Mouse (Mus musculus) embryonic facial prominence, embryonic 13.5 days (tissue): ENCODE measurements around the gene Acot4. TPM values are rescaled to one million over a fixed set of nuclear protein-coding genes. Genes with fewer than 3 reads are reported as not detected.
"Not testable (repeated sequence)": the region's sequence is repeated elsewhere in the genome, so short reads cannot be mapped to it uniquely, and the experiment has no call there.

Experiments used
- ATAC-seq: fragments of 200-750 bp; cut with Nextera tagmentation; 2 replicates; pipeline ENCODE4 v1.8.0; 2017; ENCODE audit warnings: low read depth; ENCODE audit not compliant: insufficient number of reproducible peaks, insufficient read depth, low FRiP score, low TSS enrichment
- H3K27ac ChIP-seq: fragments of 300-500 bp; sonication (generic); 2 replicates; pipeline ENCODE4 v1.5.1; 2015; ENCODE audit warnings: moderate library complexity, mild to moderate bottlenecking, inconsistent platforms
- H3K27me3 ChIP-seq: fragments of 300-500 bp; sonication (generic); 2 replicates; pipeline ENCODE4 v1.6.1; 2015; ENCODE audit warnings: mild to moderate bottlenecking, inconsistent platforms
- H3K36me3 ChIP-seq: fragments of 300-500 bp; sonication (generic); 2 replicates; pipeline ENCODE4 v1.6.1; 2015; ENCODE audit warnings: mild to moderate bottlenecking, inconsistent platforms
- H3K4me1 ChIP-seq: fragments of 300-500 bp; sonication (generic); 2 replicates; pipeline ENCODE4 v1.6.1; 2015; ENCODE audit warnings: inconsistent platforms
- H3K4me2 ChIP-seq: fragments of 300-500 bp; sonication (generic); 2 replicates; pipeline ENCODE4 v1.6.1; 2015; ENCODE audit warnings: moderate library complexity, mild to moderate bottlenecking, inconsistent platforms
- H3K4me3 ChIP-seq: fragments of 300-500 bp; sonication (generic); 2 replicates; pipeline ENCODE4 v1.5.1; 2015; ENCODE audit warnings: mild to moderate bottlenecking, inconsistent platforms
- H3K9ac ChIP-seq: fragments of 300-500 bp; sonication (generic); 2 replicates; pipeline ENCODE4 v1.6.1; 2015; ENCODE audit warnings: mild to moderate bottlenecking, inconsistent platforms
- H3K9me3 ChIP-seq: fragments of 300-500 bp; sonication (generic); 2 replicates; pipeline ENCODE4 v1.6.1; 2016; ENCODE audit warnings: inconsistent platforms
- WGBS: fragments of 180-500 bp; shearing (Covaris S2); methylation state at CpG from one replicate; pipeline ENCODE4 v1.1.7; 2015; ENCODE audit warnings: mixed read lengths; 5-methylcytosine and 5-hydroxymethylcytosine counted together
- polyA plus RNA-seq: library from polyadenylated mRNA; unstranded; fragments of >200 nt; fragmentation: Nextera tagmentation; extraction: Ambion mirVana; gene quantifications from 2 replicates; pipeline ENCODE4 v1.2.1, GENCODE M21; 2015

The Acot4 gene
- polyA plus RNA-seq, 1 experiment from 2014 or later = 0.22 TPM

DNA sequence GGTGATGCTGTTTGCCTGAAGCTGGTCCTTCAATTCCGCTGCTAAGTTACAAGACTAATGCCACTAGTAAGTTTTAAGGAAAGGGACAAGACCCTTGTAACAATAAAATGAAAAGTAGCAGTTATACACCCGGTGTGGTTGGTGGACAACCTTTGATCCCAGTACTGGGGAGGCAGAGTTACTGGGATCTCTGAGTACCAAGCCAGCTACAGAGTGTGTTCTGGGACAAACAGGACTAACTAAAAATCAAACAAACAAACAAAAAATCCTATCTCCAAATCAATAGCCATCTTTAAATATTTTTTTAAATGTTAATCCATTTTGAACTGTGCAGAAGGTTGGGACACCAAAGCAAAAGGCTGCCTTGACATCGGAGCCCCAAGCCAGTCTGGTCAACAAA, 28.0 kb upstream of the Acot4 start:
- H3K36me3 ChIP-seq = peaks cover under 1% of the 10 kb centered on the region; the same call in 1 of the 2 replicates
- WGBS = 85% methylated on average over 3 of the region's 3 CpGs
- H3K9ac ChIP-seq = peak overlapping the region; percentile 72; the same call in 1 of the 2 replicates
- peaks cover 23% of the 10 kb centered on the region for H3K4me1 ChIP-seq
- H3K9me3 ChIP-seq = no peaks in the 10 kb centered on the region
- H3K27me3 ChIP-seq = no peaks in the 10 kb centered on the region
- no peak overlapping the region for H3K27ac ChIP-seq
- H3K4me3 ChIP-seq = peak overlapping the region; percentile 51
- no peak for ATAC-seq
- H3K4me2 ChIP-seq = peak overlapping the region; percentile 60

DNA sequence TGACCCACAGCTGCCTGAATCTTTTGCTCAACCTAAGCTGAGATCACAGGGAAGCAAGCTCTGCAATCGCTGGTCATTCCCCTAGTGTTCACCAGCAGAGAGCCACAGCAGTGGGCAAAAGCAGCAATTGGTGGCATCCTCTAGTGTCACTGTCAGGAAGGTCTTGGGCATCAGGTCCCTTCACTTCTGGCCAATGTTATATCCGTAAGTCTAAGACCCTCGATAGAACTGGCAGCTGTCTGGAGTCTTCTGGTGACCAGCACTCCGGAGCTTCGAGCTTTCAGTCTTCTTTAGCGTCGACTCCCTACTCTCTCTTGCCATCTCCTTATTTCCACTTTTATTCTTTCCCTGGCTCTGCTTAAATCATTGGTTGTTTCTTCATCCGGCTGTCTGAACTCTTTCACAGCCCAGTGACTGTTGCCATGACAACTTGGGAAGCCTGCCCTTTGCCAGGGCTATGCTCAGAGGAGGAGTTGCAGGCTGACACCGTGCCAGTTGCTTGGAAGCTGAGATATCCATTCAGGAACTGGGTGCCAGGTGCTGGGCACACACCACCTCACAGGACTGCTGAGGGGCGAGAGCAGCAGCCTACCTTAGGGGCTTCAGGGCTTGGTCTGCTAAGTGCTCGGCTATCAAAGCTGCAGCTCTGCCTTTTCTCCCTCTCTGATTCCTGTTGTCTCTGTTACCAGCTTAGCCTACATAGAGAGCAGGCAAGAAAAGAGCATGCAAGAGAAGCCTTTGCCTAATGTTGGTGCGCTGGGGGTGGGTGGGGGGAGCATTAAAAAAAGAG, 26.7 kb upstream of the Acot4 start:
- no peak overlapping the region for H3K4me3 ChIP-seq
- peak overlapping the region; percentile 60 for H3K4me2 ChIP-seq
- H3K9ac ChIP-seq = 0 out of 2 replicates have a peak overlapping the region, but pooled peaks have one; percentile 22
- peaks cover 23% of the 10 kb centered on the region for H3K4me1 ChIP-seq
- WGBS = 54% methylated on average over 12 of the region's 12 CpGs
- ATAC-seq = 0 out of 2 replicates have a peak, but pooled peaks have one; percentile 48
- H3K9me3 ChIP-seq = no peaks in the 10 kb centered on the region
- no peaks in the 10 kb centered on the region for H3K27me3 ChIP-seq
- no peak overlapping the region for H3K27ac ChIP-seq
- peaks cover 8% of the 10 kb centered on the region for H3K36me3 ChIP-seq

DNA sequence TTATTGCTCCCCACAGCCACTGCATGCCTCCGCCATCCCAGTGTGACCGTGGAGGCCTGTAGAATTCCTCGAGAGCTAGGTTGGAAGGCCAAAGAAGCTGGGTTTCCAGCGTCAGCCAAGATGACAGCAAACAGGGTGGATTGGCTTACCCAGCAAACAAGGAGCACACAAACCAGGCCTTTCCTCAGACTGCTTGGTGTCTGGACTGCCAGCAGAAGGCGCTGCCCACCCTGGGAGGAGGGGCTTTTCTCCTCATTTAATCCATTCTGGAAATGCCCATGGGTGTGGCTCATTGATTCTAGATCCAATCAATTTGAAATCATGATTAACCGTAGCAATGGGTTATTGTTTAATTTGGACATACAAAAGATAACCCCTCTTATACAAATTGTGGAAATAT, 25.0 kb upstream of the Acot4 start:
- H3K4me3 ChIP-seq = no peak overlapping the region
- H3K4me2 ChIP-seq = no peak overlapping the region
- no peak overlapping the region for H3K9ac ChIP-seq
- H3K27me3 ChIP-seq = no peaks in the 10 kb centered on the region
- WGBS = 80% methylated on average over 6 of the region's 6 CpGs
- H3K27ac ChIP-seq = no peak overlapping the region
- no peak for ATAC-seq
- H3K36me3 ChIP-seq = peaks cover 12% of the 10 kb centered on the region
- no peaks in the 10 kb centered on the region for H3K9me3 ChIP-seq
- peaks cover 23% of the 10 kb centered on the region for H3K4me1 ChIP-seq

DNA sequence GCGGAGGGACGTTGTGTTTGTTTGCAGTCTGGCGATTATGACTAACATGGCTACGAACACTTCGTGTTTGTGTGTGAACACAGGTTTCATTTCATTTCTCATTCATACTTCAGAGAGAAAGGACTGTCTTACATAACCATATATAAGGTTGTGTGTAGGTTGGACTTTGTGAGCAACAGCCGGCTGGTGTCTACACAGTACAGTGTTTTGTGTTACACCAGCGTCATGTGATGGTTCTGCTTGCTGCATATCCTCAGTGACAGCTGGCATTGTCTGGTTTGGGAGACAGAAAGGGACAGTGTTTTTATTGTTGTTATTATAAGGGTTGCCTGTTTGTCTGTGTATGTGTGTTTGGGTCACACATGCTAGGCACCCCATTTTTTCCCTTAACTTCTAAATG, 24.5 kb upstream of the Acot4 start:
- peaks cover 16% of the 10 kb centered on the region for H3K36me3 ChIP-seq
- ATAC-seq = no peak
- H3K4me1 ChIP-seq = peaks cover 18% of the 10 kb centered on the region
- no peak overlapping the region for H3K4me3 ChIP-seq
- no peaks in the 10 kb centered on the region for H3K9me3 ChIP-seq
- H3K27me3 ChIP-seq = no peaks in the 10 kb centered on the region
- WGBS = 93% methylated on average over 7 of the region's 7 CpGs
- no peak overlapping the region for H3K27ac ChIP-seq
- no peak overlapping the region for H3K9ac ChIP-seq
- no peak overlapping the region for H3K4me2 ChIP-seq

DNA sequence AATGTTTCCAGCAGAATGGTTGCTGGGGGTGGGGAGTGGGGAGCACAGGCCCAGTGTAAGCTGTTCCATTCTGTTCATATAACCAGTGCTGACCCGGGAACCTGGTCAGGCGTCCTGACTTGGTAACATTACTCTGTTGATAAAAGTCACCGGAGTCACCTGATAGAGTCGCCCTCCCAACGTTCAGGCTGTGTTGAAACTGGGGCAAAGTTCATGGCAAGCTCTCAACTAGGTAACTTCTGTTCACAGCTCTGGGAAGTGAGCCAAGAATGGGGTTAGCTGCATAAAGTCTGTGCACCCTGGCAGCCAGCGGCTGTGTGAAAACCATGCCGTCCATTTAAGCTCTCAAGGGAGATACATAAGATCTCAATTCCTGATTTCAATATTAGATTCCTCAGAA, 17.7 kb upstream of the Acot4 start:
- ATAC-seq, H3K27ac ChIP-seq, H3K4me1 ChIP-seq, H3K9me3 ChIP-seq, H3K4me2 ChIP-seq, H3K4me3 ChIP-seq, H3K27me3 ChIP-seq, H3K9ac ChIP-seq: not testable (repeated sequence)
- WGBS = 52% methylated on average over 7 of the region's 7 CpGs
- H3K36me3 ChIP-seq = peaks cover 12% of the 10 kb centered on the region; the same call in 1 of the 2 replicates

DNA sequence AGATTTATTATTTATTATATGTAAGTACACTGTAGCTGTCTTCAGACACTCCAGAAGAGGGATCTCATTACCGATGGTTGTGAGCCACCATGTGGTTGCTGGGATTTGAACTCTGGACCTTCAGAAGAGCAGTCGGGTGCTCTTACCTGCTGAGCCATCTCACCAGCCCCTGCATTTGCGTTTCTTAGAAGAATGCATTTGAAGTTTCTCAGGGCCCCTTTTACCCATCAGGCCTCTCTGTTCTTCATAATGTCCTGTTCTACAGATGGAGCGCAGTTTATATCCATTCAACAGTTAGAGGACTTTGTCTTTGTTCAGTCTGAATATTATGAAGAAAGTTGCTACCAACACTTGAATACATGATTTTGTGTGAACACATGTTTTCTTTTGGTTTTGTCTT, 15.9 kb upstream of the Acot4 start:
- not testable (repeated sequence) for H3K4me1 ChIP-seq, H3K36me3 ChIP-seq, H3K4me3 ChIP-seq, H3K9ac ChIP-seq, H3K4me2 ChIP-seq, ATAC-seq, H3K27ac ChIP-seq, H3K27me3 ChIP-seq, H3K9me3 ChIP-seq
- 94% methylated on average over 4 of the region's 4 CpGs for WGBS

DNA sequence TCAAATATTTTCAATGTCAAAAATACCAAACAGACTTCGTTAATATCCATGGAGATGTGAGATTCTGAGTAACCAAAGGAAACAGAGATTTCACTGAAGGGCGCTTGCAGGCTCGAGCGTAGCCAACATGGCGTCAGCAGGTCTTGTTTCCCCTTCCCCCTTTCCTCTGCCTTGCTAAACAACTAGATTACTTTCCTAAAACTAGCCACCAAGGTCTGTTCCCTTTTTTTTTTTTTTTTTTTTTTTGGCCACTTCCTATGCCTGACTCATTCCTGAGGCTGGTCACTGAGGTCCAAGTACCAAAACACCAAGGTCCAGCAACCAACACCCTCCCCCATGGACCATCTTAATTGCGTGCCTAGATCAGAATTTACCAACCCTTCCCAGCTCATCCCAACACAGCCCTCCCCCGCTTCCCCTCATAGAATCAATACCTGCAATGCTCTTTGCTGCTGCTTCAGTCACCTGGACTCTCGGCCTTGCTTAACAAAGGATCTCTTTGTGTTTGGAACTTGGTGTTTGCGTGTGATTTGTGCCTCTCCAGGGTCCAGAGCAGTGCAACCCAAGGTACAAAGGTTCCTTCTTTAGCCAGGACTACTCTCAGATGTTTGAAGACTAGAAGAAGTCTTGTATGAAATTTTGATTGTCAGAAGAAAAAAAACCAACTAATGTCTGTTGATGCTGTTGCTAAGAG, 15.0 kb upstream of the Acot4 start:
- Histone ChIP-seq H3K4me1 (no peaks in the 10 kb centered on the region), H3K4me3 (no peak overlapping the region), H3K4me2 (no peak overlapping the region), H3K9ac (no peak overlapping the region), H3K36me3 (0 out of 2 replicates have a peak, but pooled peaks cover 4% of the 10 kb centered on the region), H3K9me3 (no peaks in the 10 kb centered on the region), H3K27ac (no peak overlapping the region), H3K27me3 (no peaks in the 10 kb centered on the region)
- 72% methylated on average over 9 of the region's 9 CpGs for WGBS
- ATAC-seq = no peak

DNA sequence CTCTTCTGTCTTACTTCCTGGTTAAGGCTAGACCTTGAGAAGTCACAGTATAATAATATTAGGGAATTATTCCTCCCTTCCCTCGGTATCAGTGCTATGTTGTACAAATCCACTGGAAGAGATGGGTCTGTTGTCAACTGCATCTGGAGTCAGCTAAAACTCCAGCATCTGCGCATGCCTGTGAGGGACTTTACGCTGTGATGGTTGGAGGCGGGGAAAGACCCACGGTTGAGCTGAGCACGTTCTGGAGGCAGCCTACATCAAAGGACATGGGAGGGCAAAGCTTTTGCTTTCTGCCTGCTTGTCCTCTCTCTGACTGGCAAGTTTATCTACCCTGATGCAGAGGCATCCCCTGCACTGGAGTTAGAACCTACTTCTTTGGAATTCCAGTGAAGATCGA, 12.3 kb upstream of the Acot4 start:
- H3K4me3 ChIP-seq = no peak overlapping the region

DNA sequence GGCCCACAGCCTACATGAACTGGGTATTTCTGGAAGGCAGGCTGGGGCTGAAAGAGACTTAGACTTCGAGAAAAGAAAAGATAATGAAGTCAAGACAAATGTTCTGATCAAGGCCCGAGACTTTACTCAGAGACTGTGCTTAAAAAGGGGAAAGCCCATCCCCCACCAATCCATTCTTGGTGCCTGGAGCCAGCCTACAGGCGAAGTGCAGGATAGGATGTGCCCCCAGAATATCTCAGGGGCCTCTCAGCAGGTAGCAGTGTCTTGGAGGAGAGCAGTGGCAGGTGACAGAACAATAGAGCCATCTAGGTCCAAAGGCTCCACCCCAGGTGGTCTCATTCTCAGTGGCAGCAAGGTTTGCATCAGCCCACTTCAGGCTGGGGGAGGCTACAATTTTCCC, 9.9 kb upstream of the Acot4 start:
- not testable (repeated sequence) for H3K9ac ChIP-seq, ATAC-seq, H3K27me3 ChIP-seq, H3K4me2 ChIP-seq, H3K36me3 ChIP-seq, H3K4me1 ChIP-seq, H3K9me3 ChIP-seq, H3K4me3 ChIP-seq, H3K27ac ChIP-seq
- WGBS = 48% methylated on average over 3 of the region's 3 CpGs

More for the DNA sequence above, 12.3 kb upstream of the Acot4 start:
- H3K4me2 ChIP-seq = no peak overlapping the region
- no peak for ATAC-seq
- no peak overlapping the region for H3K9ac ChIP-seq
- 83% methylated on average over 7 of the region's 7 CpGs for WGBS
- no peaks in the 10 kb centered on the region for H3K27me3 ChIP-seq
- H3K27ac ChIP-seq = no peak overlapping the region
- no peaks in the 10 kb centered on the region for H3K9me3 ChIP-seq
- no peaks in the 10 kb centered on the region for H3K4me1 ChIP-seq
- no peaks in the 10 kb centered on the region for H3K36me3 ChIP-seq

DNA sequence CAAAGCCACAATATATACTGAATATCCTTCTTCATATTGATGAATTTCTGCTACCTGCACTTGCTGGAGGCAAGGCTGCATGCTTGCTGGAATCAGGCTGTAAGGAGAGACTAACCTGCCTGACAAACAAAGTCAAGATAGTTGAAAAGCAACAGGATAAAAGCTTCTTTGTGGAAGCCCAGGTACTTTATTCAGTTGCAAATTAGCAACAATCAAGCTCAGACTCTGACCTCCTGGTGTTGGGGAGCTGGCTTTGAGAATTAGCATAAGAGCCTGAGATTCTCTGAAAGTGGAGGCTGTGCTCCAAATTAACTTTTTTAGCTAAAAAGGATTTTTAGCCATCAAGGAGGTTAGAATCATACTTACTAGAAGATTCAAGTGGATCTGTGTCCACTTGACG, 9.1 kb upstream of the Acot4 start:
- not testable (repeated sequence) for H3K9ac ChIP-seq, H3K4me3 ChIP-seq, H3K27ac ChIP-seq, ATAC-seq, H3K36me3 ChIP-seq, H3K4me1 ChIP-seq, H3K4me2 ChIP-seq, H3K9me3 ChIP-seq, H3K27me3 ChIP-seq
- 91% methylated on average over 1 of the region's 1 CpGs for WGBS

DNA sequence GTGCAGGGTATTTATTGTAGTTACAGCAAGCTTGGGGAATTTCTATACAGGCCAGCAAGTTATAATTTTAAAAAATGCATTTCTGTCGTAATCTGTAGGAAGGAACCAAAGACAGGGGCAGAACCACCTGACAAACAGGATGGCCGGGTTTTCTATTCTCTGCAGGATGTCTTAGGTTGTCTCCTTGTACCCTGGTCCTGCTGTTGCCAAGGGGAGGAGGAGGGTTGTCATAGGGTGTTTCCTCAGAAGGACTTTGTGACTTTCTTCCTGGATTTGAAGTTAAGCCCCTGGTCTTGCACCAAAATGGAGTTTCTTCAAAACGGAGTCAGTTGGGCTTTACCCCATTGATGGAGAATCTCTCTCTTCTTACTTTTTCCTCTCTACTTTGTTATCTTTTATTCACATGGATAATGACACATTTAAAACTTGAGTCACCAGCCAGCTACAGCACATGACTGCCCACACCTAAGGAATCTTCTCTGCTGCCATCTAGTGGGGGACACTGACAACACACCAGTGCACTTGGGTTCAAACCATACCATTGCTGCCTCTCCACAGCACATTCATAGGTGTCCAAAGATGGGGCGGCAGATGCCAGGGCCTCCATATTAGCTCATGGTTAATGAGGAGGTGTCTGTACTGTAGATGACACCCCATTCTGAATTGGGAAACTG, 7.4 kb upstream of the Acot4 start:
- no peaks in the 10 kb centered on the region for H3K9me3 ChIP-seq
- ATAC-seq = no peak
- WGBS = 65% methylated on average over 4 of the region's 4 CpGs
- H3K4me2 ChIP-seq = no peak overlapping the region
- H3K9ac ChIP-seq = no peak overlapping the region
- no peak overlapping the region for H3K27ac ChIP-seq
- H3K4me3 ChIP-seq = no peak overlapping the region
- no peaks in the 10 kb centered on the region for H3K4me1 ChIP-seq
- H3K27me3 ChIP-seq = no peaks in the 10 kb centered on the region
- no peaks in the 10 kb centered on the region for H3K36me3 ChIP-seq
